Mouse (Mus musculus) frontal cortex, postnatal 25 days (tissue): ENCODE results near the gene Adap1.

ENCODE experiments used
- DNase-seq, 2 experiments: peaks; one replicate each; pipeline ENCODE4 v3.0.0; 2022; ENCODE audit warnings: low spot score in 2 of 2

Gene Adap1

DNA sequence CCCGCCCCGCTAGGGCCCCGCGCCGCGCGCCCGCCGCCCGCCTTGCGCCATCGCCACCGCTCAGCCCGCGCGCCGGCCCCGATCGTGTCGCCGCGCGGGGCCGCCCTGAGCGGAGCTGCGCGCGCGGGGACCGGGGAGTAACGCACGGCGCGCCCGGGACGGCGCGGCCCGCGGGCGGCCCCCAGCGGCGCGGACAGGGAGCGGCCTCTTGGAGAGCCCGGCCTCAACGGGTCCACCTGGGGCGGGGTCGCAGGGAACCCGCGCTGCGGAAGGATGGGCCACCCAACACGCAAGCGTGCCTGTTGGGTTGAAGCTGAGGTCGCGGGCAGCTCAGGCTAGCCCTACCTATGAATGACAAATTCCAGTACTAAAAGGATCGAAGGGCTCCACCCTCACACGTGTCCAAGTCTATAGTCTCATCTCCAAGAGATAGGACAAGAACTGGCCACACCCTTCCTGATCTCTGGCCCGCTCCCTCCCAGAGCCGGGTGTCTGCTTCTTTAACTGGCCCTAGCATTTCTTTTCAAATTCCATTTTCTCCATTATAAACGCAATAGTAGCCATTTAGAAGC lies at the start of gene Adap1:
Gene Adap1 (minus strand): TSS at position 228 of the 572 bp plus-strand sequence.
- DNase-seq, result peak; percentile 33 to 48

DNA sequence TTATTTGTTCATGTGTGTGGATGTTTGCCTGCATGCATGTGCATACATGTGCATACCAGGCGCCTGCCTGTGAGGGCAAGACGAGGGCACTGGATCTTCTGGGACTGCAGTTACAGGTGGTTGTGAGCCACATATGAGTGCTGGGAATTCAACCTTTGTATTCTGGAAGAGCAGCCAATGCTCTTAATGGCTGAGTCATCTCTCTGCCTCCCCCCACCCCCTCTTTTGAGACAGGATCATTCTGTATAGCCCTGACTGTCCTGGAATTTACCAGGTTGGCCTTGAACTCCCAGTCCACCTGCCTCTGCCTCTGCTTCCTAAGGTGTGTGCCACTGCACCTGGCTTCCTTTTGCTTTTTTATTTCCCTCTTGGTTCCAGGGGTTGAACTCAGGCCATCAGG lies 49.4 kb upstream of the Adap1 start:
- DNase-seq, result no peak

DNA sequence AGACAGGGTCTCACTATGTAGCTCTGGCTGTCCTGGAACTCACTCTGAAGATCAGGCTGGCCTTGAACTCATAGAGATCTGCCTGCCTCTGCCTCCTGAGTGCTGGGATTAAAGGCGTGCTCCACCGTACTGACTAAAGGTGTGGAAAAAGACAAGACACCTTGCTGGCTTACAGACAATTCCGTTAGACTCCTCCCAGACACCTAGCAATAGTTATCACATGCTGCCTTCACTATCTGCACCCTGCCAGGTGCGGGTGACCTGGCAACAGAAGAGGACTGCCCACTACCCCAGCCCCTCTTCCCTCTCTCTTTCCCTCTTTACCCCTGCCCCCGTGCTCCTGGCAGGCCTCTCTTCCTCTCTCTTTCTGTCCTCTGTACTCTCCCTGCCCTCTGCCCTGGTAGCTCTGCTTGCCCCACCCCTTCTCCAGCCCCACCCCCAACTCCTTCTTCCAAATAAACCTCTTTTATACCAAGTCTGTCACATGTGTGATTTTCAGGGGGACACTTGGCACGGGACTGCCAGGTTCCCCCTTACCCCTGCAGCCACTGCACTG lies 48.5 kb upstream of the Adap1 start:
- no peak for DNase-seq

- DNase-seq, result no peak
These were observed 47.7 kb upstream of the Adap1 start for GRCm38 (mm10) chr5:139373126-139373525.

DNA sequence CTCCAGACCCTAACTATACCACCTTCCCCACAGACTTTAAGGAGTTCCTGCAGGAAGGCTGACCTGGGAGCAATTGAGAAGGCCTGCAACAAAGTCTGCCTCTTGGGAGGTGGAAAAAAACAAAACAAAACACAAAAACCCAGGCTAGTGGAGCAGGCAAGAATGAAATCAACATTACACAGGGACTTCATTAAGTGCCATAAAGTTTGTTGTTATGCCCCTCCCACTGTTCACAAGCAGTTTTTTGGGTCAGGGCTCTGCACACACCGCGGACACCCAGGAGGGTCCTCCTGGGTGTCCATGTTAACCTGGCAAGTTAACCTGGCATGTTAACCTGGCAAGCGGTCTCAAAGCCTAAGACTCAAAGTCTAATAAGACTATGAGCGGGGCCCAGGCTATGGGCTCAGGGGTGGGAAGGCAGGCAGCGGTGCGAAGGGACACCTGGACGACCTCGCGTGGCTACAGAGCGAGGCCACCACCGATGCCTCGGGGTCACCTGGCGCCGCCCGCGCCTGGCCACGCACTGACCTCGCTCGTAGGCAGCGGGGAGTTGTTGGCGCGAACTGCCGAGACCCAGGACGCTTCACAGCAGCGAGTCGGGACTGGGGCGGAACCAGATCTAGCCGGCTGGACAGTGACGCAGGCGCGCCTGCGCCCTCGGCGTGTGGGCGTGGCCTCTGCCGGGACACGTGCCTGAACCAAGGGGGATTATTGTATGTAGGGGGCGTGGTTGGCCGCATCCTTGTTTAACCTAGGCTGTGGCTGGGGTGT lies 46.4 kb upstream of the Adap1 start:
- DNase-seq, result peak; percentile 78

GRCm38 (mm10) chr5:139371118-139371517 lies 45.7 kb upstream of the Adap1 start:
- no peak for DNase-seq

GRCm38 (mm10) chr5:139370336-139370735 lies 44.9 kb upstream of the Adap1 start:
- DNase-seq, result no peak

- DNase-seq, result no peak
These were observed 43.4 kb upstream of the Adap1 start for GRCm38 (mm10) chr5:139368638-139369320.

- DNase-seq, result no peak
These were observed 42.5 kb upstream of the Adap1 start for GRCm38 (mm10) chr5:139367884-139368458.

DNA sequence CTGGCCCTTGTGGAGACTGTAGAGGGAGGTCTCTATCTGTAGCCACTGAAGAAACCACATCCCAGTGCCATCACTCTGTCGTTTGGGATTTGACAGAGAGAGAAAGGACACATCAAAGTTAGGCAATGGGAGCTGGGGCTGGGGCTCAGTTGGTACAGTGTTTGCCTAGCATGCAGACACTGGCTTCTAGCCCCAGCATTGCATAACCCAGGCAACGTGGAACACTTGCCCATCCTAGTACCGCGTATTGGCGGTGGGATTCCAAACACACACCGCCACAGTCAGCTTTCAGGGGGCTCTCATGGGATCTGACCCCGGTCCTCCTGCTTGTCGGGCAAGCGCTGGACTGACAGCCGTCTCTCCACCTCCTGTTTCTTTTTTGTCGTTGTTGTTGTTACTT lies 41.1 kb upstream of the Adap1 start:
- DNase-seq, result no peak

DNA sequence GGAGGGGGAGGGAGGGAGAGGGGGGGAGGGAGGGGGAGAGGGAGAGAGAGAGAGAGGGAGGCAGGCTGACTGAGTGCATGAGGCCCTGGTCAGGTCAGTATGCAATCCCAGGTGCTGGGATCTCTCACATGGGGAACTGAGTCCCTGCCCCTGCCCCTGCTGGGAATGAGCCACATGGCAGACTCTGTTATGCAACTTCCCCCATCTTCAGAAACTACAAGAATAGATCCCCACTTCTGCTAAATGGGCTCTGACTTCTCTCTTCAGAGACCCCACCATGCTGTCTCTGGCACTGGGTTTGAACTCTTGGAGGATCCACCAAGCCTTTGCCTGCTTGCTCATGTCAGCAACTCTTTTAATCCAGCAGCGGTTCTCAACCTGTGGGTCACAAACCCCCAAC lies 40.4 kb upstream of the Adap1 start:
- DNase-seq, result no peak

GRCm38 (mm10) chr5:139364911-139365571 lies 39.6 kb upstream of the Adap1 start:
- DNase-seq, result no peak

DNA sequence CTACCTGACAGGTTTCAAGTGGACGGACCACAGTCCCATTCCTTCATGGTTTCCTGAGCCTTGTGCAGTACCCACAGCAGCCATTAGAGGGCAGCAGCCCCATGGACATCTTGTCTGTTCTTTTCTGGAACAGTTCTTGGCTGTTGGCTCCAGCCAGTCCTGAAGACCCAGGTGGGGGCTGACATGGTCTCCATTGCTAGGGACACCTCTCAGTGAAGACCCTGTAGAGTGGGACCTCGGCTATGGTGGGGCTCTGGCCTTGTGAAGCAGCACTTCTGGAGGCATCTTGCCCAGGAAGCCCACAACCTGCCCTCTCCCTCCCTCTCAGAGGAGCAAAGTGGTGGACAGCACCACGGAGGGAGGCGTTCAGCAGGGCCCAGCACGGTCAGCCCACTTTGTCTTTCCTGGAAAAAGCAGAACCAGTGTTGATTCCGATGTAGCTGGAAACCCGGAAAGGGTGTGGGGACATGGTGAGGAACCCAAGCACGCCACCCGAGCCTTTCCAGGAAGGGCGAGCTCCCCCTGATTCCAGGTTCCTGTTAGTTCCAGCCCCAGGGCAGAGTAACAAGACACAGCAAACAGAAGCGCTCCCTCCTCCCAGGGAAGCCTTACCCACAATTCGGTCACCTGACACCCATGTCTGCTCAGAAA lies 39.0 kb upstream of the Adap1 start:
- DNase-seq, result peak; percentile 95 to 99

DNA sequence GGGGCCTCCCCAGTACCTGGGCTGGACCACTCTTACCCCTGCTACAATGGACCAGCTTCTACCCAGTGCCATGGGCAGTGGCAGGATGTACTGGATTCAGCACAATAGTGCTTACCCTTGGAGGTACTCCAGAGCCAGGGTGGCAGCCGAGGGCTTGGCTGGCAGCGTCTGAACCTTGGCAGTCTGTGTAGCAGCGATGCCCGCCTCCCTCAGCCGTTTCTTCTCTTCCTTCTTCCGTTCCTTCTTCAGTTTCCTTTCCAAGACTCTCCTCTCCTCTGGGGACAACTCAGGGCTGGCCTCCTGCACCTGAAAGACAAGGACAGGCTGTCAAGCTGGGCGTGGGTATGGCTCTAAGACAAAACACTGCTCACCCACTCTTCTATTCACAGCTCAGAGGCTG lies 38.4 kb upstream of the Adap1 start:
- DNase-seq, result no peak

DNA sequence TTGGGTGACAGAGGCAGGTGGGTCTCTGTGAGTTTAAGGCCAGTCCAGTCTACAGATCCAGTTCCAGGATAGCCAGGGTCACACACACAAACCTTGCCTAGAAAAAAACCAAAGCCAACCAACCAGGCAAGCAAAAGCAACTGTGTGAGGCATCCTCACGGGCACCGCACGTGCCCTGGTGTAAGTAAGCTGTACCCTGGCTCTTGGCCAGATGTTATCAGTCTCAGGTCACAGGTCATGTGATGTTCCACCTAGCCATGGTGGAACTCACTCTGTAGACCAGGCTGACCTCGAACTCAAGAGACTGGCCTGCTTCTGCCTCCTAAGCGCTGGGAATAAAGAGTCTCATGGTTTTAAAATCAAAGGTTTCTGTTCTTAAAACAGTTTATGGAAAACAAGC lies 33.8 kb upstream of the Adap1 start:
- DNase-seq, result no peak

DNA sequence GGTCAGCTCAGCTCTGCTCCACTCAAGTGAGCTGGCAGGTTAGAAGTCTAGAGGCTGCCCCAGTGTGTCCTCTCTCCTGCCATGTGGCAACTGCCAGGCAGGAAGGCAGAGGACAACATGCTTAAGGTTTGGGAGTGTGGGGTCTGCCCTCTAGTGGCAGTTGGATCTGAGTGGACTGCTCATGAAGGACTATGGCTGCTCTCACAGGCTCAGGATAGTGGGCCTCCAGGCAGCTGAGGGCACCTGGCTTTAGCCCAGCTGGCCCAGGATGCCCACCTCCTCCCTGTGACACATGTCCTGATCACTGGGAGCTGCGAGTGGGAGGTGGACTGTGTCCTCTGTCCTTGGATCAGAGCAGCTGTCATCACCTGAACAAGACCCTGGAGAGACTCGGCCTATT lies 33.2 kb upstream of the Adap1 start:
- DNase-seq, result no peak

GRCm38 (mm10) chr5:139355235-139355772 lies 29.9 kb upstream of the Adap1 start:
- peak; percentile 71 to 75 for DNase-seq

GRCm38 (mm10) chr5:139353946-139354345 lies 28.5 kb upstream of the Adap1 start:
- DNase-seq, result no peak

DNA sequence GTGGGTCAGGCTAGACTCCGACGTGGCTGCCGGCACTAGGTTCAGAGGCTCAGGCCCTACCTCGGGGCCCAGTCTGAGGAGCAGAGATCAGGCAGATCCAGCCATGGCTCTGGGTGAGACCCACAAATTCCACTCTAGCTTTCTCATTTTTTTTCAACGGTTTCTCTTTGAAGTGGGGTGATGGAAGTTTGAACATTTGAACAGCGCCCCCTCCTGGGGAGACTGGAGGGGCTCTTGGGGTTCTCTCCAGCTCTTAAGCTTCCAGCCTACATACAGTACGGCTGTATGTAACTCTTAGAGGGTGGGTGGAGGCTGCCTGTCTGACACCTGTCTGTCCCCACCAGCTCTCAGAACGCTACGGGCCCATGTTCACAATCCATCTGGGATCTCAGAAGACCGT lies 28.1 kb upstream of the Adap1 start:
- DNase-seq, result no peak

GRCm38 (mm10) chr5:139352317-139352716 lies 26.9 kb upstream of the Adap1 start, which contains the start of gene Cyp2w1:
Cyp2w1 (plus strand) TSS chr5:139352617.
- no peak for DNase-seq

DNA sequence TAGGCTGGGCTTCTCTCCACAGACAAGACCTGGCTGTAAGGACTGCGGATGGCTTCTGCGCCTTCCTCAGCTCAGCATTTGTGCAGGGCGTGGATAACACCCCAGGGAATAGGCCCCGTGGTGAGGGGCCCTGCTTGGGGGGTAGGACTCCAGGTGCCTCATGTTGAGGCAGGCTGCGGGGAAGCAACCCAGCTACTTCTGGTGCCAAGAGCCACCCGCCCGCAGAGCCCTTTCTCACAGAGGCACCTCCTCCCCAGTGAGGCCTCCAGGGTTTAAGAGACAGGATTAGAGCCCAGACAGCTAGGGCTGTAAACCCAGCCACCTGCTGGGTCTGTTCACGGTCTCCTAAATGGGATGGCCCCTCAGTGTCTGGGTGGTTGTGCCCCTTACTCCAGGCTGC lies 26.2 kb upstream of the Adap1 start:
- no peak for DNase-seq
